In the genomic region with DNA sequence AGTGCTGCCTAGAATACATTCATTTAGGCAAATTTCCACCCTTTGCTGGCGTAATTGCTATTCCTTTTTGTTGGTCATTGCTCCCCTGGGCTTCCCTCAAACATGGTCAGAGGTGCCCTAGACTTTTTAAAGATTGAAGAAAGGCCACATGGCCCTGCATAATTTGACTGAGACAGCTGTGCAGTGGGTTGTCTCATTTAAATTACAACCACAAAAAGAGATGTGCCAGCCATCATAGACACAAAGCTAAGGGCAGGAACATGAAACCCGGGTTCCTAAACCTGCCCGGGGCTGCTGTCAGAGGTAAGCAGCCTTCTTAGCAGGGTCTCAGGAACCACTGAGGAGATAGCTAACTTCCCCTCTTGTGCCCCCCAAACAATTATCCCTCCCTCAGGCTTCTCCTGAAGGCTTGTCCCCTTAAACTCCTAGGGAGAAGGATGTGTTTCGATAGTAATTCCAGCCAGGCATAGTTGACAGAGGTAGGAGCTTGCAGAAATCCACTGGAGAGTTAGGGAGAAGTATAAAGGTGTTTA, we compare ENCODE assay signal across 1 mouse cellular context.
TF ChIP-seq lines count a peak whose summit lies in the region.

No protein-coding gene starts in this region.

TF ChIP-seq in CH12.LX, 34 proteins besides CTCF, POLR2A, EP300 and RAD21 (continued from another document):
- TF ChIP-seq BHLHE40 (IDR thresholded peaks at IDR 0.05; ENCODE audit: low read depth, low read length) (peak; percentile 93), SMC3 (IDR thresholded peaks at IDR 0.05; ENCODE audit: low read depth, low read length) (peak; percentile 10; the same call in 1 of the 2 replicates), IRF4 (IDR thresholded peaks at IDR 0.05; ENCODE audit: low read depth, low read length) (peak; percentile 93), NELFE (IDR thresholded peaks at IDR 0.05; ENCODE audit: low read depth, low read length) (peak; percentile 84), CHD2 (IDR thresholded peaks at IDR 0.05; ENCODE audit: low read length) (peak; percentile 81), SIN3A (IDR thresholded peaks at IDR 0.05; ENCODE audit: low read length) (peak; percentile 99), UBTF (IDR thresholded peaks at IDR 0.05; ENCODE audit: low read depth, low read length) (no peak), MEF2A (IDR thresholded peaks at IDR 0.05; ENCODE audit: borderline replicate concordance, low read depth, low read length) (peak; percentile 98), E2F4 (IDR thresholded peaks at IDR 0.05; ENCODE audit: insufficient replicate concordance, low read depth, low read length) (no peak), ZNF384 (IDR thresholded peaks at IDR 0.05; ENCODE audit: low read depth, low read length) (peak; percentile 74), MXI1 (IDR thresholded peaks at IDR 0.05; ENCODE audit: low read depth, low read length) (peak; percentile 96), POLR2AphosphoS2 (IDR thresholded peaks at IDR 0.05; ENCODE audit: low read depth, low read length) (peak; percentile 46; the same call in 1 of the 2 replicates)
